Mouse (Mus musculus) CD4-positive, CD25-positive, alpha-beta regulatory T cell, adult 4 months (primary cell): Measurements from ENCODE around the gene Cort. TPM values are rescaled to one million over a fixed set of nuclear protein-coding genes. Genes with fewer than 3 reads are reported as not detected.
"Not testable (repeated sequence)": the region's sequence is repeated elsewhere in the genome, so short reads cannot be mapped to it uniquely, and the experiment has no call there.

Source experiments
- ATAC-seq: one replicate; pipeline ENCODE4 v1.8.0; 2017
- polyA plus RNA-seq, 2 experiments: library from polyadenylated mRNA; unstranded; fragments of 100-300 nt; shearing (Covaris generic); gene quantifications; one replicate each; pipeline ENCODE4 v1.2.1; 2017

Cort gene
- polyA plus RNA-seq, 2 experiments from 2014 or later: not detected

DNA sequence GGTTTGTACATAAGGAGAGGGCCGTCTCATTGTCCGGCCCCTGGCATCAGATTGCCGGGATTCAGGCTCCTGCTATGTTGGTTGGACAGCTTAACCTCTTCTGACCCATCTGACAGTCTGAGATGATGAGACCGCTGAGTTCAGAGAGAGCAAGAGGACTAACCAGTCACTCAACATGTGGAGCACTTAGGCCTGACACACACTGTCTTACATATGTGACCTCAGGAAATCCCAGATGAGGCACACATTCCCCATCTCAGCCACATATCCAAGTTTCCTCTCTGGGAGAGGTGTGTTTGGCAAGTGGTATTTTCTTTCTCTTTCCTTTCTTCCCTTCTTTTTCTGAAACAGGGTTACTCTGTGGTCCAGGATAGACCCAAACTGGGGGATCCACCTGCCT is 18.6 kb upstream of the Cort start:
- no peak for ATAC-seq

DNA sequence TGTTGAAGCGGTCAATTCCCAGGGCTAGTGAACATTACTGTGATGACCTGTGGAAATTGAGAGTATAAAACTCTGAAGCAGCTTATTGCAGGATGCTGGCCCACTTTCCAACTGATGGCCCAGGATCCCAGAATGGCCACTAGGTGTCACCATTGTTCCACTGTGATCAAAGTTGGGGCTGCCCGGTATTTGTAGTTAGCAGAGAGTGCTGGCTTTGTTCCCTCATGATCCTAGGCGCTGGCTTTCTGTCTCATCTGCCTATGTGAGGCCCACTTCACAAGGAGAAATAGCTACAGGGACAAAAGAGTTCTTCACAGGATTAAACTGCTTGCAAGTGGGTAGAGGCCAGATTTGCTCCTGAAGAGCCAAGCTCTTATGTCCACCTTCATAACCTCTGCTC is 17.9 kb upstream of the Cort start:
- ATAC-seq: peak; percentile 96

DNA sequence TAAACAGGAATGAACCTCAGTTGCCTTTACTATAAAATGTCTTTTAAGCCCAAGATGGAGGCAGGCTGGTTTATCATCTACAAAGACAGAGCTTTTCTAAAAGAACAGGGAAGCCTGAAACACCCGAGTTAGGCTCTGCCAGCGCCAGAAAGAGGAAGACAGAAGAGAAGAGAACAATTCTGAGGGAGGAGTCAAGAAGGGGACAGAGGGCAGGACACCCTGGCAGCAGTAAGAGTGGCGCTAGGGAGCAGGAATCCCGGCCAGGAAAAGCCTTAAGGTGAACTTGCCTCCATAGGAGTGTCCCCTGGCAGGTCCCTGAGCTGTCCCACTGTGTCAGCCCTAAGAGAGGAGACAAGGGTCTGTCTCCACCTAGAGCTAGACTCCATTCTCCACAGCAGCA is 17.0 kb upstream of the Cort start:
- ATAC-seq: no peak

DNA sequence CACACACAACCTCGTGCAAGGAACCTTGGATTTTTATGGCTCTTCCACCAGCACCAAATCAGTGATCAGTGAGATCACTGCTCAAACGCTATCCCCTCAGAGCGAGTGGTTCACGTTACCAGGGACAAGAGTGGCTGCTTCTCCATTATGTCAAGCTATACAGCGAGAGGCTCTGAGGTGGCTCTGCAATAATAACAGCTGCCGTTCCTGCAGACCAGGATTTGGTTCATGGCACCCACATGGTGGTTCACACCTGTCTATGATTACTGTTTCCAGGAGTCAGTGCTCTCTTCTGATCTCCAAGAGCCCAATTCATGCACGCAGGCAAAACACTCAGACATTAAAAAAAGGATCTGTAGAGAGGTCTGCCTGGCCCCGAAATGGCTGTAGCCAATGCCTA is 12.0 kb upstream of the Cort start:
- ATAC-seq: no peak

DNA sequence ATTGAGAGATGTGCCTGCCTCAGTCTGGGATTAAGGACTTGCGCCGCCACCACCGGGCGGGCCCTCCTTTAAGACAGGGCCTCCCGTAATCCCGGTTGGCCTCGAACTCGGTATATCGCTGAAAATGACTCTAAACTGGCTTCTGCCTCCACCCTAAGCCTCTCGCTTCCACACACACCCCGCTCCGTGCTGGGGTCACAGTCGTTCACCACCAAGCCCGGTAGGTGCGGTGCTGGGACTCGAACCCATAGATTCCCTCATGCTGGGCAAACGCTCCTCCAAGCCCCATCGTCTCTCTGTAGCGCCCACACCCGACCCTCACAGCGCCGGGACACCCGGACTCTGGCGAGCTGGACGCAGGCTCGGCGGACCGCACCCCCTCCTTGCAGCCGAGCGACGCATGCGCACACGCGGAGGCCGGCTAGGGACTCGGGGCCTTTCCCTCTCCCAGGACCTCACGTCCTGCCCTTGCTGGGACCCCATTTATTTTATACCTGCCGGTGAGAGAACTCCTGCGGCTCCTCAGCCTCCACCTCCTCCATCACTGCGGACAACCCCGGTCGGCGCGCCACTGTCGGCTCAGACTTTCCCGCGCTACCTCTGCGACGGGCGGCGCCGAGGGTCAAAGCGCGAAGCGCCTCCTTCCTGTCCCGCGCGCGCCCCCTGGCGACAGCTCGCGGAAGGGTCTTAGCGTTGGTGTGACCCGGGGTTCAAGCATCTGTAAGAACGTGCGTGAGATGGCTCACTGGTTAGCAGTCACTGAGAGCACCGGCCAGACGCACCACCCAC is 10.6 kb upstream of the Cort start, which contains the start of gene Cenps:
TSS of gene Cenps (minus strand) at position 648 of the 789 bp plus-strand sequence.
- peak; percentile 94 for ATAC-seq

DNA sequence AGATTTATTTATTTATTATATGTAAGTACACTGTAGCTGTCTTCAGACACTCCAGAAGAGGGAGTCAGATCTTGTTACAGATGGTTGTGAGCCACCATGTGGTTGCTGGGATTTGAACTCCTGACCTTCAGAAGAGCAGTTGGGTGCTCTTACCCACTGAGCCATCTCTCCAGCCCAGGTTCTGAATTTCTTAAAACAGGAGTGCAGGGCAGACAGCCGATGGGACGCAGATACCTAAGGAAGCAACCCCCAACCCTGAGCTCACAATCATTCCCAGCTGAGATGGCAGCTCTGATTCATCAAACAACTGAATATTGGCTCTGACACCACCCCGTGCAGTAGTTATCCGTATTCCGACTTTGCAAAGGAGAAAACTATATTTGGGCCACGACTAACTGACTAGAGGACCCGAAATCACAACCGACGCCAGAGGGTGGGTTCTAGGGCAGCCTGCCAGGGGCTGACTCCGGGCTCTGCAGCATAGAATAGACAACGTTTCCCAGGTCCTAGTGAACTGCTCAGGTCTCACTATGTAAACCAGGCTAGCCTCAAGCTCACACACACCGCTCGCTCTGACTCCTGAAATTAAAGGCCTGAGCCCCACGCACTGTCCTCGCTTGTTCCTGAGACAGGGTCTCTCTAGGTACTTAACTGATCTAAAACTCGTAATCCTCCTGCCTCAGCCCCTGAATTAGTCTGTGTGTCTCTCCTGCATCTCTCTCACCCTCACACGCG is 9.7 kb upstream of the Cort start:
- ATAC-seq: no peak

DNA sequence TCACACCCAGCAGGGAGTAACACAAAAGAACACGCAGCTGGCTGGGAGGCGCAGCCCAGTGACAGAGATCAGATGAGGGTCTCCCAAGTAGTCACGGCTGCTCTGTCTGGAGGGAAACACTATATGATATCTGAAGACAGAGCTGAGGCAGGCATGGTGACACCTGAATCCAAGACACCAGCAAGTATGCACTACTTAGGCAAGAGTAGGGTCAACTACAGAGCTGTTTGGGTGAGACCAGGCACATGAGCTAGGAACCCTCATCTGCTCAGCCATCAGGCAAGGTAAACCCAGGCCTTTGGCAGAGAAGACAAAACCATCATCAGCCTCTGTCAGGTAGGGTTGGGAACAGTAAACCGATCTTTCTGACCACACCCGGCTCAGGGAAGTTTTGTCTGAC is 6.8 kb upstream of the Cort start:
- no peak for ATAC-seq

DNA sequence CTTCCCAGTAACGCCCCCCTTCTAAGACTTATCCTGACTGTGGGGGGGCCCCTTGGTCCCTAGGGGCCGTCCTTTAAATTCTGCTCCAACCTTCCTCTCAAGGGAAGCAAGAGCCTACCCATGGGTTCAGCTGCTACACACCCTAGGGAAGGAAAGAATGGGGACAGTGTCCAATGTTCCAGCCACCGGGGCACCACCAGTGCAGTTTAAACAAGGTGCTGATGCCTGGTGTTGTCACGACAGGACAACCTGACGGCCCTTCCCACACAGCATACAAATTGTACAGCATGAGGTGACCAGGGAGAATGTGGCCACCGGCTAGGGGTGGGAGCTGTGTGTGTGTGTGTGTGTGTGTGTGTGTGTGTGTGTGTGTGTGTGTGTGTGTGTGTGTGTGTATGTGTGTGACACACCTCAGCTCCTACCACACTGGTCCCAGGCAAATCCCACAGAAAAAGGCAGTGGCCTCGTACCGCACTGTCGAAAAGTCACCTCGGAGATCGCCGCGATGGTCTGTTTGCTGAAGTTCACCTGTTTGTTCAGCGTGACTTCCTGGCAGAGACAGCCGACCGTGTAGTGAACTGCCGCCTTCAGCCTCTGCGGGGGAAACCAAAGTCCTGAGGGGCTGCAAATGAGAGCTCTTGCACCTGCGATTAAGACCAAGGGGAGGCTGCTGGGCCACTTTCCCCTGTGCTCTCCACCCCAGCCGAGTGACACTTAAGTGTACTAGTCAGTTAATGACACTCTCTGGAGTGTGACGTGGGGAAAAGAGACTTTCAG is 5.4 kb upstream of the Cort start:
- no peak for ATAC-seq

DNA sequence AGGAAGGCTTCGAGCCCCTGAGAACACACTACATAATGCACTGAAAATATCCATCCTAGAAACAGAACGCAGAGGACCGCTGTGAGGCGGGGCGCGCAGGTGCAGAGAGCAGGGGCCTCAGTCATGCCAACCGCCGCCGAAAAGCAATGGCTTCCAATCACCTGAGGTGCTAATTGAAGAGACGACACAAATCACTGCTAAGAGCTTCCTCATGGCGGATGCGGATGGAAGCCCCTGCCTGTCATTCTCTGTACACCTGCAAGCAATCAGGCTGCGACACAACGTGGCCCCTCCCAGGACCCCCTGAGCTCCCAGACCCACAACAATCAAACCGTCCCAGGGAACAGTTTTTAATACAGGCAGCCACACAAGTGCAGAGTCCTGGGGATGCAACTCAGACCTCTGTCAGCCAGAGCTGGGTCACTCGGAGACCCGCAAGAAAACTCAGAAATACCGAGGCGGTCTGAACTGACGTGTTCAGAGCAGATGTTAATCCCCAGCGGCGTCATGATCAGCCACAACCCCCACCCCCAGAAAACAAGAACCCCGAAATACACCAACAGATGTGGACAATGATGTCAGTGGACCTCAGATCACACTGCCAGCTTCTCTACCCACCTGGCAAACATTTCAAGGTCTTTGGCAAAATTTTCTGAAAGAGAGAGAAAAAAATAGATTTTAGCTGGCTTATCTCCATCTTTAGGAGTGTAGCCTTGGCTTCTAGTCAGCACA is 4.6 kb upstream of the Cort start:
- ATAC-seq: no peak

DNA sequence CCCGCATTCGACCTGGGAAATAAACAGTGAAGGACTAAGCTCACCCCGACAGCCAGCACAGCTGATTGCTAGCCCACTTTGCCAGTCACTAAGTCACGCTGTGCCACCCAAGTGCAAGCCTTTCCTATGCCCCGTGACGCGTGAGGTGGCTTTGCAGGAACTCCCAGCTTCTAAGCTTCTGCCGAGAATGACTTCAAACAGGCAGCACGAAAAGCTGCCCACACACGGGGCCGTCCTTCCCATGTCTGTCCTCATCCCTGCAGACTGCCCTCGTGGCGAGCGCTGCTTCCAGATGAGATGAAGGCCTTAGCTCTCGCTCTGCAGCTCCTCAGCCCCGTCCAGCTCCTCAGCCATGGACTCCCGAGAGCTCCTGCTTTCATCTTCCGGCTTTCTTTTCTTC is 1.9 kb upstream of the Cort start:
- no peak for ATAC-seq

DNA sequence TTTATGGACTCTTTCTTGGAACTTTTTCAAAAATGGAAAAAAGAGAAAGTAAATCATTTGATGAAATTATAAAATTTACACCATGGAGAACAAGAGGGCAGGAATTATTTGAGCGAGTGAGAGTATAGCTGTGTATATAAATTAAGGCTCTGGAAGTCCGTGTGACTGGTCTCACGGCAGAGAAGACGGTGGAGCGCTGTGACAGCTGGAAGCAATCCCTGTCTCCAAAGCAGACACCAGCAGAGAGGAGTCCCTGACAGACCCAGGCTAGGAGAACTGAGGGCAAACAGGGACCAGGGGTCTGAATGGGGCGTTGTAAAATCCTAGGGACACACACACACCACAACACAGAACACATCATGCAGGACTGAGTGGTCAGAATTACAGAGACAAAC is 451 bp downstream of the Cort start:
- no peak for ATAC-seq

DNA sequence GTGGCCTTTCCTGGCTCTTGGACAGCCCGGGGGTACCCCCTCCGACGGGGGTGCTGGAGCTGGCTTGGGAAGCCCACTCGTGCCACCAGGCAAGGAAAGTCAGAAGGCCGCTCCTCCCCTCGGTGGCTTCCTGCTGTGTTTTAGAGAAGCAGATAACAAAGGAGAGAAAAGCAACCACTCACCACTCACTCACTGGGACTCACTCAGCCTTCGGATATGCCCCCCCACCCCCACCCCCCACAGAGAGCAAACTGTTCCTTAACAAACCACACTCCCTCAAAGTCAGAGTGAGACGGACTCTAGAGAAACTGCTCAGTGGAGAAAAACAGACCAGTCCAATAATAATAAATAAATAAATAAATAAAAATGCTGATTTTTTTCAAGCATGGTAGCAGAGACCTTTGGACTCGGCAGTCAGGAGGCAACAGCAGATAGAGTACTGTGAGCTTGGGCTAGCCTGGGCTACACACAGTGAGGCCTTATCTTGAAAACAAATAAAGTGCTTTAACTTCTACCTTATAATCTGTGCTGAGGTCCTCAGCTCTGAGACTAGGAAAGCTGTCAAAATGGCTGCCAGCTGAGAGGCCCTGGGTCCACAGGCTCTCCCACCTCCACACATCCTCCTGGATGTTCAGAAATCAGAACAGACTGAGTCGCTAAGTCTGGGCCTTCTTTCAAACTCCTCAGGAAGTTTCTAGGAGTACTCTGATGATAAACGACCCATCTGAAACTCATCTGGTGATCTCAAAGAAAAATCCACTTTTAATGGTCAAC is 1.0 kb downstream of the Cort start:
- ATAC-seq: no peak

DNA sequence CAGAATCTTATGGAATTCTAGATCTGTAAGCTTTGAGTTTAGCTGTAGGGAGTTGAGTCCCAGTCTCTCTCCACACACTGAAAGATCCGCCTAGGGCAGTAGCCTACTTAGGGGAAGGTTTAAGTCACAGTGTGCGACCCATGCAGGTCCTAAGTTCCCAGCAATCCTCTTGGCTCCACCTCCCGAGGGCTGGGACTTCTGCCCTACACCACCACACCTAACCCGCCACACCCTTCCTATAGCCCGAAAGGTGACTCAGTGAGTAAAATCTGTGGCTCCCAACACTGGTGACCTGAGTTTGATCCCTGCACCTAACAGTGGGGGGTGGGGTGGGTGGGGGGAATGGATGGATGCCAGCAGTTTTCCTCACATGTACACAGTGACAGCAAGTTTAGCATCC is 3.1 kb downstream of the Cort start:
- no peak for ATAC-seq

DNA sequence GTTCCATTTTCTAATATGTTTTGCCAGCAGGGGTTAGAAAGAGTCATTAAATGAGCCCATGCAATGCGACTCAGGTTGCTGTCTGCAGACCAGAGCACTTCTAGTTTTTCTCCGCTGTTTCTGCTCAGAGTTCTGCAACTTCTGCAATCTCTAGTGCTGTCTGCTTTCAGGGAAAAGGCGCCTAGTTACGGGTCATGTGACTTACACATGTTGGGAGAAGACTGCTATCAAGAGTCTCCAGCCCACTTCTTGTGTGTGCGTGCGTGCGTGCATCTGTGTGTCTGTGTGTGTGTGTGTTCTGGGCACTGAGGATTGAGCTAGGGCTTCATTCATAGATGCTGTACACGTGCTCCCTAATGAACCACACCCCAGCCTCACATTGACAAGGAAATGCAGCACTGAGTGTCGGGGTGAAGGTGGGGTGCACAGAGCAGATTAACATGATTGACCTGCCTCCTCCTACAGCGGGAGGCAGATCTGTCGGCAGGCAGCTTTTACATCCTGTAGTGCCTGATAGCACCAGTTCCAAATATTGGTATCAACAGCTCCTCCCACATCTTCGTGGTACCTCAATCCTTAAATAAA is 6.5 kb downstream of the Cort start:
- not testable (repeated sequence) for ATAC-seq

DNA sequence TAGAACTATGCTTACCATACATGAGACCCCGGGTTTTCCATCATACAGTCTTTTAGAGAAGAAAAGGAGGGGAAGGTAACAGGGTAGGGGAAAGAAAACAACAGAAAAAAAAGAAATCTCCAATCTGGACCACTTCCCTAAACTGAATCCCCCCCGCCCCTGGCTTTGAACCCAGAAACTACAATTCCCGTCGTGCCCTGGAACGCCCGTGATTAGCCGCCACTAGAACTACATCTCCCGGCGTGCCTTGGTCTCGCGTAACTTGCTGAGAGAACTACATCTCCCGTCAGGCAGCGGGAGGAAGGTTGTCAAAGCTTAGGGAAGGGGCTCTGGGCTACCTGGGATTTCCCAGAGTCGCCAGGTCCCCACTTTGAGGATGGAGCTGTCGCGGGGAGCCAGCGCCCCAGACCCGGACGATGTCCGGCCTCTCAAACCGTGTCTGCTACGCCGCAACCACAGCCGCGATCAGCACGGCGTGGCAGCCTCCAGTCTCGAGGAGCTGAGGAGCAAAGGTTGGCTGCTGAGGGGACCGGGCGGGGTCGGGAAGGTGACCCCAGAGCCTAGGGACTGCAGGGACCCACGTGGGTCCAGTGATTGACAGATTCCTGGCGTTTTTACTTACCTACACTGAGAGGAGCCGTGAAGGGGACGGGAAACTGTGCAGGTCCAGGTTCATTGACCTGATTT is 22.5 kb downstream of the Cort start, which contains the start of gene Dffa:
TSS of gene Dffa (plus strand) at position 272 of the 687 bp plus-strand sequence.
- peak; percentile 91 for ATAC-seq

DNA sequence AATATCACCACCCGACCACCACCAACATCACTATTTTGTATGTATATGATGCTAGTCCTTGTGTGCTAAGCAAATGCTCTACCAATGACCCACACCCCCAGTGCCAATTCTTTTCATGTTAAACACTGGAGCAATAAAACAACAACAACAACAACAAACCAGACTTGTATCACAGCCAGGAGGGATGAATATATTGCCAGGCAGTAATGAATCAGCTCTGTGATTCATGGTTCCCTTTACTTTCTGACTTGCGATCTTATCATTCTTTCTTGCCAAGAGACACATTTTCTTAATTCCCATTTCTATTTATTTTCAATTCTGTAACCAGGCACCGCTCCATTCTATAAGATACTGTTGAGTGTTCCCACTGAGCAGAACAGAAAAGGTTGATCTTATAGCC is 25.1 kb downstream of the Cort start:
- no peak for ATAC-seq

DNA sequence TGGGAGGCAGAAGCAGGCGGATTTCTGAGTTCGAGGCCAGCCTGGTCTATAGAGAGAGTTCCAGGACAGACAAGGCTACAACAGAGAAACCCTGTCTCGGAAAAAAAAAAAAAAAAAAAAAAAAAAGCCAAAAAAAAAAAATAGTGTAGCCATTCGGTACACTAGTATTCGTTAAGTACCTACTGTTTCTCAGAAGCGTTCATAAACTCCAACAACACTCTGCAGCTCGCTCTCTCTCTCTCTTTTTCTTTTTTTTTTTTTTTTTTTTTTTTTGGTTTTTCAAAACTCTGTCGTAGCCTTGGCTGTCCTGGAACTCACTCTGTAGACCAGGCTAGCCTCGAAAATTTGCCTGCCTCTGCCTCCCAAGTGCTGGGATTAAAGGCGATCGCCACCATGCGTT is 26.1 kb downstream of the Cort start:
- not testable (repeated sequence) for ATAC-seq

DNA sequence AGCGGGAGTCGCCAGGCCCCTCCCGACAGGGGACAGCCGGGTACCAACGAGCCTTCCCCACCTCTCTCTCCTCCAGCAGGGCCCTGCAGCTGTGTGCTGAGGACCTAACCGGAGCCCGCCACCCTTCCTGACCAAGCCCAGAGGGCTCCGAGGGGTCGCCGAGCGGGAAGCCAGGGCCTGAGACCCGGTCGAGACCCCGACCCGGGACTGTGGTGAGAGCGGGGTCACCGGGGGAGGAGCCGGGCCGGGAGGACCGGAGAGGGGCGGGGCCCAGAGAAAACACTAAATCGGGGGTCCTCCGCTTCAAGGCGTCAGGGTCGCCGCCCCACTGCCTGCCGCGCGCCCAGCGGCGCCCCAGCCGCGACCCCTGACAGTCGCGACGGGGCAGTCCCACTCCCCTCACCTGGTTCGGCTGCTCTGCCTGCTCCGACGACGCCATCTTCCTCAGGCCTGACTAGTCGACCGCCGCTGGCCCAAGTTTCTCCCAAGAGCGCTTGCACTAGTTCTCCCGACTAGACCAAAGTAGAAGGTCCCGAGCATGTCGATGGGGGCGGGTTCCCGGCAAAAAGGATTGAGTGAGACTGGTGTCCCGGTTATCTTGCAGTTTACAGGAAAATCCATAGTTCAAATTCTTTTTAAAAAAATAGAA is 27.1 kb downstream of the Cort start, which contains the start of gene Pex14:
TSS of gene Pex14 (minus strand) at position 508 of the 649 bp plus-strand sequence.
- peak; percentile 78 for ATAC-seq

DNA sequence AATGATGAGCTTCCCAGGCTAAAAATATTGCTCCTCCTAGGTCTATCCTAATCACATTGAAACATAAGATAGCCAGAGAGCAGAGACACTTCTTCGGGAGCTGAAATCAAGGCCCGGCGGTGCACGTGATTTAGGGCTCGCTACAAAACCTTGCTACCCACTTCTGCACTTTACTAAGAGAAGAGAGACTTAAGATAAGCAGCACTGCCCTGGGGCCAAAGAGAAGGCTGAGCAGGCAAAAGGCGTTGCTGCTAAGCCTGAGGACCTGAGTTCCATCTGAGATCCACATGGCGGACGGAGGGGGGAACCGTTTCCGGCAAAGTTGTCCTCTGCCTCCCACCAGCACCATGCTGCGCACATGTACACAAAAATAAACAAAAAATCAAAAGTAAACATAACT is 28.0 kb downstream of the Cort start:
- ATAC-seq: no peak

DNA sequence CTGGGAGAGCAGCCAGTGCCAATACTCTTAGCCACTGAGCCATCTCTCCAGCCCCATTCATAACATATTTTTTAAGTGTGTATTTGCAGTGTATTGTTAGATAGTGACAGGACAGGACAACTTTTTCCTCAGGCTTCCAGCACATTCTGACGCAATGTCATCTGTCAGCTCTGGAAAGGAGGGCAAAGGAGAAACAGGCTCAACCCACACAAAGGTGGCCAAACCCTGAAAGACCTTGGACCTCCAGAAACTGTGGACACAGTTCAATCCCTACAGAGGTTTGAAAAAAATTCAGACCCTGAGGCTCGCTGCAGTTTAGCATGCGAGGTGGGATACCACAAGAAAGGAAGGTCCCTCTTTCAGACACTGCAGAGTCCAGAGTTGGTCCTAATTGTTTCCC is 28.6 kb downstream of the Cort start:
- ATAC-seq: no peak
